Mouse (Mus musculus) brain, embryonic 14.5 days (tissue): ENCODE data around the gene Baiap2l1.

Experiments
- CTCF ChIP-seq: fragments of 200-500 bp; IDR thresholded peaks from 2 replicates; pipeline ENCODE4 v1.5.1; 2012; ENCODE audit warnings: inconsistent platforms, mild to moderate bottlenecking, moderate library complexity, borderline replicate concordance; ENCODE audit not compliant: insufficient read depth, insufficient read length; ENCODE audit errors: extremely low read depth
- POLR2A ChIP-seq: fragments of 200-500 bp; IDR thresholded peaks from 2 replicates; pipeline ENCODE4 v1.6.1; 2012; ENCODE audit warnings: mild to moderate bottlenecking, inconsistent platforms, borderline replicate concordance; ENCODE audit not compliant: poor library complexity, insufficient read depth, insufficient read length, severe bottlenecking; ENCODE audit errors: extremely low read depth

GRCm38 (mm10) chr5:144230216-144230615 lies 127.7 kb downstream of the Baiap2l1 start:
- TF ChIP-seq CTCF: no peak
- no peak for TF ChIP-seq POLR2A
